In genomic region chr6:125212621-125213020, GRCm38 (mm10) we compare ENCODE assay signal across 24 mouse cellular contexts. TPM values are rescaled to one million over a fixed set of nuclear protein-coding genes. Genes with fewer than 3 reads are reported as not detected.
"Had no signal": no experiment of that assay in that cellular context is flagged by ENCODE, and none has a peak within 500 bp of the region (broad histone marks: within the 10 kb centered on the region; RNA-seq: fewer than 3 reads in every experiment).

No protein-coding gene starts in this region.

- H3K9me3 ChIP-seq: limb, embryonic 10.5 days; limb, embryonic 13.5 days; liver, embryonic 12.5 days; liver, embryonic 15.5 days; lung, embryonic 15.5 days; midbrain, embryonic 10.5 days; midbrain, embryonic 13.5 days; neural tube, embryonic 13.5 days had no signal

- H3K27me3 ChIP-seq: megakaryocyte, embryonic 14.5 days had no signal

- DNase-seq: kidney, postnatal 36 days; liver; lung, adult 18-20 months; lung, postnatal 10 days; lung, postnatal 36 days; retina, postnatal 1 day; right cerebral cortex, postnatal 25 days; thymus, adult 18-20 months; thymus, postnatal 36 days had no signal

- H3K4me3 ChIP-seq: limb, embryonic 10.5 days; limb, embryonic 13.5 days; liver, embryonic 12.5 days; liver, embryonic 15.5 days; lung, embryonic 15.5 days; megakaryocyte, embryonic 14.5 days; midbrain, embryonic 10.5 days; midbrain, embryonic 13.5 days; myocyte; neural tube, embryonic 13.5 days had no signal

- H3K27ac ChIP-seq: kidney, postnatal 0 days; limb, embryonic 10.5 days; limb, embryonic 13.5 days; liver, embryonic 12.5 days; liver, embryonic 15.5 days; lung, embryonic 15.5 days; midbrain, embryonic 10.5 days; midbrain, embryonic 13.5 days; neural tube, embryonic 13.5 days had no signal

- H3K36me3 ChIP-seq: limb, embryonic 10.5 days; limb, embryonic 13.5 days; liver, embryonic 12.5 days; liver, embryonic 15.5 days; lung, embryonic 15.5 days; midbrain, embryonic 10.5 days; midbrain, embryonic 13.5 days; neural tube, embryonic 13.5 days had no signal

- H3K9ac ChIP-seq: limb, embryonic 13.5 days; liver, embryonic 12.5 days; liver, embryonic 15.5 days; lung, embryonic 15.5 days; midbrain, embryonic 13.5 days; neural tube, embryonic 13.5 days had no signal

- H3K4me2 ChIP-seq: limb, embryonic 13.5 days; liver, embryonic 12.5 days; liver, embryonic 15.5 days; lung, embryonic 15.5 days; midbrain, embryonic 13.5 days; neural tube, embryonic 13.5 days had no signal

- ATAC-seq: liver, embryonic 12.5 days; midbrain, embryonic 13.5 days; midbrain, embryonic 16.5 days had no signal

RNA-seq across cellular contexts. Expression of gene Cd27, which starts 24.2 kb away (rescaled TPM):
- total RNA-seq: layer of hippocampus, postnatal 25 days; left cerebral cortex, adult 18-20 months; left cerebral cortex, postnatal 25 days had no signal
